8 mouse cellular contexts compared by ENCODE assay signal in the genomic region with DNA sequence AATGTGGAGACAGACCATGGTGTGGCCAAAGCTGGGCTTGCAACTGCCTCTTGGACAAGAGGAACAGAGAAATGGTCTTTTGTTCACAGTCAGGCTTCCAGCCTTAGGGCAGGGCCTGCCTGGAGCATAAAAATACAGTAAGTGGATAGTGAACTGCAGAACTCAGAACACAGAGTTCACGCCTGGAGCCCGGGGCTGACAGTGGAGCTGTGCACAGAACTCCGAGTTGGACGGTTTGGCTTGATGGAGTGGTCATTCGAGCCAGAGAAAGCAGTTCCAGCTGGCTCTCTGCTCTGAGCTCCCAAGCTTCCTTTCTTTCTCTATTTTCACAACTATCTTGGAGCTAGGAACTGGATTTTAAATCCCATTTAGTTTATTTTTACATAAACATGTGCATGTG.
A peak's percentile ranks its signal among the peaks of the same experiment; 100 is the strongest.
DNase-seq lines count a peak whose midpoint lies in the region; ATAC-seq and TF ChIP-seq lines count a peak whose summit lies in the region.

No protein-coding gene starts in this region.

- no peak overlapping the region for H3K9ac ChIP-seq in hindbrain, embryonic 12.5 days
- no peak overlapping the region for H3K9ac ChIP-seq in hindbrain, embryonic 11.5 days (ENCODE audit: low read depth, low read length)
- no peak overlapping the region for H3K9ac ChIP-seq in limb, embryonic 14.5 days (ENCODE audit: low read depth, low read length, severe bottlenecking)

- H3K27ac ChIP-seq in hindbrain, embryonic 12.5 days, result peak overlapping the region; percentile 41; the same call in 1 of the 2 replicates
- H3K27ac ChIP-seq in hindbrain, embryonic 11.5 days (ENCODE audit: low read depth, low read length), result no peak overlapping the region
- H3K27ac ChIP-seq in cortical plate, adult 2 months (ENCODE audit: insufficient read depth, low read length), result 0 out of 2 replicates have a peak overlapping the region, but pooled peaks have one; percentile 62
- H3K27ac ChIP-seq in limb, embryonic 14.5 days (replicated peaks; ENCODE audit: low read depth, low read length), result no peak overlapping the region

- H3K4me3 ChIP-seq in hindbrain, embryonic 12.5 days, result no peak overlapping the region
- no peak overlapping the region for H3K4me3 ChIP-seq in hindbrain, embryonic 11.5 days (ENCODE audit: low read depth, low read length)
- no peak overlapping the region for H3K4me3 ChIP-seq in cortical plate, adult 2 months (ENCODE audit: insufficient read depth, low read length)
- no peak overlapping the region for H3K4me3 ChIP-seq in limb, embryonic 14.5 days (replicated peaks; ENCODE audit: low read length)

- H3K36me3 ChIP-seq in hindbrain, embryonic 12.5 days, result no peaks in the 10 kb centered on the region
- H3K36me3 ChIP-seq in hindbrain, embryonic 11.5 days (ENCODE audit: control insufficient read depth, insufficient read depth, low read length), result no peaks in the 10 kb centered on the region
- H3K36me3 ChIP-seq in limb, embryonic 14.5 days (ENCODE audit: control insufficient read depth, insufficient read depth, low read length), result no peaks in the 10 kb centered on the region

- ATAC-seq in hindbrain, embryonic 12.5 days (ENCODE audit: low FRiP score), result no peak
- ATAC-seq in hindbrain, embryonic 11.5 days (ENCODE audit: low FRiP score), result no peak
- ATAC-seq in limb, embryonic 14.5 days (ENCODE audit: low FRiP score, low read depth), result no peak
- ATAC-seq in CD4-positive, CD25-positive, alpha-beta regulatory T cell, adult 4 months, result no peak
- no peak for ATAC-seq in activated CD4-positive, CD25-positive, alpha-beta regulatory T cell, adult 4 months

- H3K9me3 ChIP-seq in hindbrain, embryonic 12.5 days (replicated peaks), result no peaks in the 10 kb centered on the region
- no peaks in the 10 kb centered on the region for H3K9me3 ChIP-seq in hindbrain, embryonic 11.5 days (ENCODE audit: control insufficient read depth, low read length)
- no peaks in the 10 kb centered on the region for H3K9me3 ChIP-seq in limb, embryonic 14.5 days (ENCODE audit: control insufficient read depth, low read length)

- H3K4me1 ChIP-seq in hindbrain, embryonic 12.5 days, result peaks cover 12% of the 10 kb centered on the region
- H3K4me1 ChIP-seq in hindbrain, embryonic 11.5 days (replicated peaks; ENCODE audit: control insufficient read depth, insufficient read depth, low read length), result no peaks in the 10 kb centered on the region
- H3K4me1 ChIP-seq in cortical plate, adult 2 months (ENCODE audit: control insufficient read depth, insufficient read depth, low read length), result no peaks in the 10 kb centered on the region
- H3K4me1 ChIP-seq in limb, embryonic 14.5 days (ENCODE audit: control insufficient read depth, insufficient read depth, low read length), result no peaks in the 10 kb centered on the region

- H3K27me3 ChIP-seq in hindbrain, embryonic 12.5 days, result no peaks in the 10 kb centered on the region
- no peaks in the 10 kb centered on the region for H3K27me3 ChIP-seq in hindbrain, embryonic 11.5 days (ENCODE audit: control insufficient read depth, insufficient read depth, low read length)
- H3K27me3 ChIP-seq in limb, embryonic 14.5 days (ENCODE audit: control insufficient read depth, insufficient read depth, low read length), result no peaks in the 10 kb centered on the region

- intact Hi-C loops in gastrocnemius, postnatal 14 days (cut with DNase I; ENCODE audit: low total_unique reads), result no loop called here

- H3K4me2 ChIP-seq in hindbrain, embryonic 12.5 days (replicated peaks), result no peak overlapping the region
- H3K4me2 ChIP-seq in hindbrain, embryonic 11.5 days (replicated peaks; ENCODE audit: low read depth, low read length), result no peak overlapping the region
- H3K4me2 ChIP-seq in limb, embryonic 14.5 days (replicated peaks; ENCODE audit: low read depth, low read length, severe bottlenecking), result no peak overlapping the region

- no peak for DNase-seq in hindbrain, embryonic 11.5 days (ENCODE audit: low spot score)
- peak; percentile 59 for DNase-seq in gastrocnemius, postnatal 14 days
- peak; percentile 50 for DNase-seq in limb, embryonic 14.5 days (ENCODE audit: low spot score)
- DNase-seq in thymus, postnatal 14 days, result no peak

- no peak for TF ChIP-seq CTCF in cortical plate, adult 2 months (IDR thresholded peaks at IDR 0.05; ENCODE audit: extremely low read depth, insufficient read depth, low read length)

- WGBS in hindbrain, embryonic 12.5 days, result 64% methylated on average over 5 of the region's 5 CpGs
- WGBS in hindbrain, embryonic 11.5 days, result 75% methylated on average over 5 of the region's 5 CpGs
- 51% methylated on average over 5 of the region's 5 CpGs for WGBS in limb, embryonic 14.5 days

- no peak for TF ChIP-seq POLR2A in cortical plate, adult 2 months (IDR thresholded peaks at IDR 0.05; ENCODE audit: extremely low read depth, insufficient read depth, low read length)
- TF ChIP-seq POLR2A in limb, embryonic 14.5 days (IDR thresholded peaks at IDR 0.05; ENCODE audit: borderline replicate concordance, extremely low read depth, insufficient read depth, insufficient read length), result no peak

Comparison
In these comparisons a context has a peak if more than half of its experiments do, and no peak if none do; other contexts are left out.
1. H3K27ac ChIP-seq: peak in hindbrain, embryonic 12.5 days (single experiment) and cortical plate, adult 2 months (single experiment); none in hindbrain, embryonic 11.5 days (single experiment) and limb, embryonic 14.5 days (single experiment).
2. DNase-seq: peak in gastrocnemius, postnatal 14 days (single experiment) and limb, embryonic 14.5 days (single experiment); none in hindbrain, embryonic 11.5 days (single experiment) and thymus, postnatal 14 days (single experiment).